Mouse (Mus musculus) erythroblast, embryonic 14.5 days (primary cell): Measurements from ENCODE around the gene Il12rb1.

Source experiments
- GATA1 ChIP-seq: IDR thresholded peaks from 2 replicates; pipeline ENCODE4 v1.6.1; 2012; ENCODE audit warnings: low read length, inconsistent platforms, mixed read lengths
- TAL1 ChIP-seq: IDR thresholded peaks from 3 replicates; pipeline ENCODE4 v1.6.1; 2012; ENCODE audit warnings: low read length, inconsistent platforms, mixed read lengths

GRCm38 (mm10) chr8:70852595-70853231 lies 44.5 kb downstream of the Il12rb1 start:
- no peak for TF ChIP-seq GATA1
- TF ChIP-seq TAL1 = no peak
